Mouse (Mus musculus): ENCODE measurements at regions not wholly inside any gene's neighbourhood (a gene's known extent, or its start where the extent isn't known, plus 50 kb on each side); places are given as distances from the start of the nearest gene placed in this dataset.
"Not testable (repeated sequence)": the region's sequence is repeated elsewhere in the genome, so short reads cannot be mapped to it uniquely, and the experiment has no call there.

GRCm38 (mm10) chr3:113703040-113703439 lies 73.1 kb upstream of the Rnpc3 start:
- not testable (repeated sequence) for DNase-seq (ENCODE audit: low read depth, low spot score)

GRCm38 (mm10) chr3:113699063-113699462 lies 69.1 kb upstream of the Rnpc3 start:
- DNase-seq (ENCODE audit: low read depth, low spot score) = peak; percentile 8

- no peak for DNase-seq (ENCODE audit: low read depth, low spot score)
Measured at GRCm38 (mm10) chr3:113697471-113697870, 67.5 kb upstream of the Rnpc3 start.

GRCm38 (mm10) chr3:113696518-113696917 lies 66.6 kb upstream of the Rnpc3 start:
- DNase-seq (ENCODE audit: low read depth, low spot score) = no peak
